In genomic region chr12:68500794-68501193, GRCm38 (mm10) we compare ENCODE assay signal across 10 mouse cellular contexts.
DNase-seq lines count a peak whose midpoint lies in the region; ATAC-seq and TF ChIP-seq lines count a peak whose summit lies in the region.
"Had no signal": no experiment of that assay in that cellular context is flagged by ENCODE, and none has a peak within 500 bp of the region (broad histone marks: within the 10 kb centered on the region; RNA-seq: fewer than 3 reads in every experiment).

No protein-coding gene starts in this region.

- 84% methylated on average over 4 of the region's 4 CpGs for WGBS in midbrain, embryonic 10.5 days
- 82% methylated on average over 4 of the region's 4 CpGs for WGBS in midbrain, embryonic 15.5 days
- WGBS in limb, embryonic 14.5 days: 74% methylated on average over 4 of the region's 4 CpGs

- no peaks in the 10 kb centered on the region for H3K27me3 ChIP-seq in midbrain, embryonic 10.5 days (ENCODE audit: low read depth, poor library complexity, severe bottlenecking)
- H3K27me3 ChIP-seq in midbrain, embryonic 15.5 days (replicated peaks): no peaks in the 10 kb centered on the region
- H3K27me3 ChIP-seq in limb, embryonic 14.5 days (ENCODE audit: control insufficient read depth, insufficient read depth, low read length): no peaks in the 10 kb centered on the region
- H3K27me3 ChIP-seq: embryonic facial prominence, embryonic 12.5 days; hindbrain, embryonic 15.5 days had no signal

- H3K9me3 ChIP-seq in midbrain, embryonic 10.5 days (replicated peaks): no peaks in the 10 kb centered on the region
- H3K9me3 ChIP-seq in midbrain, embryonic 15.5 days: no peaks in the 10 kb centered on the region
- H3K9me3 ChIP-seq in limb, embryonic 14.5 days (ENCODE audit: control insufficient read depth, low read length): no peaks in the 10 kb centered on the region
- H3K9me3 ChIP-seq: embryonic facial prominence, embryonic 12.5 days; hindbrain, embryonic 15.5 days had no signal

- intact Hi-C loops in heart, postnatal 10 days (cut with DNase I): no loop called here

- no peak overlapping the region for H3K9ac ChIP-seq in midbrain, embryonic 15.5 days
- H3K9ac ChIP-seq in limb, embryonic 14.5 days (ENCODE audit: low read depth, low read length, severe bottlenecking): no peak overlapping the region
- H3K9ac ChIP-seq: embryonic facial prominence, embryonic 12.5 days; hindbrain, embryonic 15.5 days had no signal

- no peak for TF ChIP-seq POLR2A in limb, embryonic 14.5 days (IDR thresholded peaks at IDR 0.05; ENCODE audit: borderline replicate concordance, extremely low read depth, insufficient read depth, insufficient read length)

- no peaks in the 10 kb centered on the region for H3K4me1 ChIP-seq in midbrain, embryonic 10.5 days
- H3K4me1 ChIP-seq in midbrain, embryonic 15.5 days: no peaks in the 10 kb centered on the region
- no peaks in the 10 kb centered on the region for H3K4me1 ChIP-seq in limb, embryonic 14.5 days (ENCODE audit: control insufficient read depth, insufficient read depth, low read length)
- H3K4me1 ChIP-seq: embryonic facial prominence, embryonic 12.5 days; hindbrain, embryonic 15.5 days had no signal

- no peaks in the 10 kb centered on the region for H3K36me3 ChIP-seq in midbrain, embryonic 10.5 days
- no peaks in the 10 kb centered on the region for H3K36me3 ChIP-seq in midbrain, embryonic 15.5 days (replicated peaks)
- no peaks in the 10 kb centered on the region for H3K36me3 ChIP-seq in limb, embryonic 14.5 days (ENCODE audit: control insufficient read depth, insufficient read depth, low read length)
- H3K36me3 ChIP-seq: embryonic facial prominence, embryonic 12.5 days; hindbrain, embryonic 15.5 days had no signal

- no peak for ATAC-seq in midbrain, embryonic 15.5 days (replicated peaks)
- no peak for ATAC-seq in limb, embryonic 14.5 days (ENCODE audit: low FRiP score, low read depth)

- no peak overlapping the region for H3K27ac ChIP-seq in midbrain, embryonic 10.5 days (replicated peaks)
- H3K27ac ChIP-seq in midbrain, embryonic 15.5 days: no peak overlapping the region
- no peak overlapping the region for H3K27ac ChIP-seq in limb, embryonic 14.5 days (replicated peaks; ENCODE audit: low read depth, low read length)
- H3K27ac ChIP-seq: embryonic facial prominence, embryonic 12.5 days; hindbrain, embryonic 15.5 days had no signal

- H3K4me2 ChIP-seq in midbrain, embryonic 15.5 days: no peak overlapping the region
- no peak overlapping the region for H3K4me2 ChIP-seq in limb, embryonic 14.5 days (replicated peaks; ENCODE audit: low read depth, low read length, severe bottlenecking)
- H3K4me2 ChIP-seq: embryonic facial prominence, embryonic 12.5 days; hindbrain, embryonic 15.5 days had no signal

- H3K4me3 ChIP-seq in midbrain, embryonic 10.5 days: no peak overlapping the region
- no peak overlapping the region for H3K4me3 ChIP-seq in midbrain, embryonic 15.5 days
- no peak overlapping the region for H3K4me3 ChIP-seq in limb, embryonic 14.5 days (replicated peaks; ENCODE audit: low read length)
- H3K4me3 ChIP-seq: embryonic facial prominence, embryonic 12.5 days; hindbrain, embryonic 15.5 days had no signal

- peak; percentile 13 to 15 for DNase-seq in heart, postnatal 10 days
- DNase-seq in heart, adult 18-20 months: no peak
- peak; percentile 39 for DNase-seq in midbrain, embryonic 10.5 days (ENCODE audit: low spot score)
- peak; percentile 75 for DNase-seq in embryo, embryonic 10 days (ENCODE audit: low spot score)
- peak; percentile 7 for DNase-seq in limb, embryonic 14.5 days (ENCODE audit: low spot score)
- DNase-seq in natural killer cell, adult 2 months (ENCODE audit: low spot score in 2 of 2): no peak
- DNase-seq in thymus, postnatal 4 days: no peak

Comparison
In these comparisons a context has a peak if more than half of its experiments do, and no peak if none do; other contexts are left out.
1. DNase-seq: peak in heart, postnatal 10 days (2 of 2), midbrain, embryonic 10.5 days (single experiment), embryo, embryonic 10 days (single experiment) and limb, embryonic 14.5 days (single experiment); none in heart, adult 18-20 months (0 of 2), natural killer cell, adult 2 months (0 of 2) and thymus, postnatal 4 days (single experiment).